Mouse (Mus musculus) testis, adult 2 months (tissue): ENCODE results near the gene Aire.

Experiments used
- CTCF ChIP-seq: fragments of 200-500 bp; IDR thresholded peaks from 2 replicates; pipeline ENCODE4 v1.5.1; 2012; ENCODE audit warnings: low read depth, mild to moderate bottlenecking, inconsistent platforms, low read length, moderate library complexity; ENCODE audit not compliant: control insufficient read depth, insufficient read depth, insufficient replicate concordance
- POLR2A ChIP-seq: fragments of 200-500 bp; IDR thresholded peaks from 2 replicates; pipeline ENCODE4 v1.6.1; 2012; ENCODE audit warnings: low read depth, mild to moderate bottlenecking, inconsistent platforms, low read length, moderate library complexity; ENCODE audit not compliant: control insufficient read depth

DNA sequence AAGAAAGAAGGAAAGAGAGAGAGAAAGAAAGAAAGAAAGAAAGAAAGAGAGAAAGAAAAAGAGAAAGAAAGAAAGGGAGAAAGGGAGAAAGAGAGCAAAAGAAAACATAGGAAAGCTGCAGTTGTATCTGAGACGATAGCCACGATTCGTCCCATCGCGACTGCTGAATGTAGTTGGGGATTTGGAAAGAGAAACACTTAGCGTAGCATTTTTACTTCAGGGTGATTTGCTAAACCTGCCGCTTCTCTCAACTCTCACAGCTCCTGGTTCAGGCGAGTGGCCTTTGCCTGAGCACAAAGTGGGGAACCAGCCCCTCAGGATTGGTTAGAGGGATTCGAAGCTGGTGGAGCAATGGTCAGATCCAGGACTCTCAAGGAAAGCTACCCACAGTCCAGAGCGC is 33.1 kb downstream of the Aire start:
- no peak for TF ChIP-seq CTCF
- TF ChIP-seq POLR2A, result no peak
